In the genomic region with DNA sequence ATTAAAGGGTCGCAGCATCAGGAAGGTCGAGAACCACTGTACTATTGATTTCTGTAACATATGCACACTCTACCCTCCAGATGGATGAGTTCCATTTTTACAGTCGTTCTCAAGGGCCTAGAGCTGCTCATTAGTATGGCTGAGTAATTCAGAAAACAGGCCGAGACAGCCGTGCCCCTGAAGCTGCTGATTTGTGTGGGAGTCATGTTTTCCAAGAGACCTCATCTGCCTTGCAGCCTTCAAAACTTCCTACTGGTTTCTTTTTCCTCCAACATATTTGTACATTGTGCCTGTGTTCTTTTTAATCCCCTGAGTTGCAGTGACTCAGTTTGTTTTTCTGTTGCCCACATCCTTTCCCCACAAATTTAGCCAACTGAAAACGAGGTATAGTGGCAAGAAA, we compare ENCODE assay signal across 19 mouse cellular contexts.
A peak's percentile ranks its signal among the peaks of the same experiment; 100 is the strongest.
DNase-seq lines count a peak whose midpoint lies in the region; ATAC-seq and TF ChIP-seq lines count a peak whose summit lies in the region.
"Had no signal": no experiment of that assay in that cellular context is flagged by ENCODE, and none has a peak within 500 bp of the region (broad histone marks: within the 10 kb centered on the region; RNA-seq: fewer than 3 reads in every experiment).

No protein-coding gene starts in this region.

- TF ChIP-seq CTCF in hindbrain, postnatal 0 days (IDR thresholded peaks at IDR 0.05; ENCODE audit: low read depth) = no peak
- TF ChIP-seq CTCF in cerebellum, adult 2 months (IDR thresholded peaks at IDR 0.05; ENCODE audit: borderline replicate concordance, insufficient read depth, low read depth, low read length) = no peak

- H3K4me1 ChIP-seq in embryonic facial prominence, embryonic 15.5 days = peaks cover 23% of the 10 kb centered on the region
- peaks cover 21% of the 10 kb centered on the region for H3K4me1 ChIP-seq in embryonic facial prominence, embryonic 10.5 days
- no peaks in the 10 kb centered on the region for H3K4me1 ChIP-seq in hindbrain, postnatal 0 days (ENCODE audit: insufficient read depth, low read length)
- peaks cover 3% of the 10 kb centered on the region; the same call in 1 of the 2 replicates for H3K4me1 ChIP-seq in hindbrain, embryonic 11.5 days (replicated peaks; ENCODE audit: control insufficient read depth, insufficient read depth, low read length)
- H3K4me1 ChIP-seq in cerebellum, adult 2 months (ENCODE audit: control insufficient read depth, insufficient read depth, low read length) = no peaks in the 10 kb centered on the region

- TF ChIP-seq POLR2A in cerebellum, adult 2 months (IDR thresholded peaks at IDR 0.05; ENCODE audit: borderline replicate concordance, insufficient read depth, low read length) = no peak

- no peaks in the 10 kb centered on the region for H3K9me3 ChIP-seq in embryonic facial prominence, embryonic 15.5 days (replicated peaks)
- H3K9me3 ChIP-seq in embryonic facial prominence, embryonic 10.5 days = no peaks in the 10 kb centered on the region
- no peaks in the 10 kb centered on the region for H3K9me3 ChIP-seq in hindbrain, postnatal 0 days (ENCODE audit: low read length)
- H3K9me3 ChIP-seq in hindbrain, embryonic 11.5 days (ENCODE audit: control insufficient read depth, low read length) = no peaks in the 10 kb centered on the region
- H3K9me3 ChIP-seq: embryonic facial prominence, embryonic 12.5 days; limb, embryonic 13.5 days; neural tube, embryonic 13.5 days had no signal

- no peak for ATAC-seq in embryonic facial prominence, embryonic 15.5 days (ENCODE audit: insufficient number of reproducible peaks, low FRiP score, low TSS enrichment, low read depth)
- no peak for ATAC-seq in hindbrain, postnatal 0 days
- no peak for ATAC-seq in hindbrain, embryonic 11.5 days (ENCODE audit: low FRiP score)
- ATAC-seq: activated CD4-positive, CD25-positive, alpha-beta regulatory T cell, adult 4 months; forebrain, embryonic 16.5 days; inflammation-experienced regulatory T-cells, adult 6 months had no signal

- H3K36me3 ChIP-seq in embryonic facial prominence, embryonic 15.5 days = no peaks in the 10 kb centered on the region
- no peaks in the 10 kb centered on the region for H3K36me3 ChIP-seq in embryonic facial prominence, embryonic 10.5 days (replicated peaks)
- H3K36me3 ChIP-seq in hindbrain, postnatal 0 days (ENCODE audit: insufficient read depth, low read length) = no peaks in the 10 kb centered on the region
- no peaks in the 10 kb centered on the region for H3K36me3 ChIP-seq in hindbrain, embryonic 11.5 days (ENCODE audit: control insufficient read depth, insufficient read depth, low read length)
- H3K36me3 ChIP-seq: embryonic facial prominence, embryonic 12.5 days; limb, embryonic 13.5 days; neural tube, embryonic 13.5 days had no signal

- H3K9ac ChIP-seq in embryonic facial prominence, embryonic 15.5 days = no peak overlapping the region
- no peak overlapping the region for H3K9ac ChIP-seq in hindbrain, postnatal 0 days (replicated peaks; ENCODE audit: low read length)
- H3K9ac ChIP-seq in hindbrain, embryonic 11.5 days (ENCODE audit: low read depth, low read length) = no peak overlapping the region
- H3K9ac ChIP-seq: embryonic facial prominence, embryonic 12.5 days; limb, embryonic 13.5 days; neural tube, embryonic 13.5 days had no signal

- DNase-seq in embryonic facial prominence, embryonic 10.5 days (ENCODE audit: low spot score) = no peak
- DNase-seq in hindbrain, postnatal 0 days (ENCODE audit: low spot score) = peak; percentile 5
- DNase-seq in hindbrain, embryonic 11.5 days (ENCODE audit: low spot score) = no peak
- DNase-seq in right cerebral cortex, adult 2 months (ENCODE audit: low spot score in 2 of 2) = peak; percentile 33 to 38
- DNase-seq in right cerebral cortex, postnatal 36 days (ENCODE audit: low spot score in 2 of 2) = no peak
- no peak for DNase-seq in lung, postnatal 25 days (ENCODE audit: low spot score)
- no peak for DNase-seq in cerebellum, adult 2 months
- DNase-seq: cerebellum, postnatal 36 days; heart, postnatal 4 days; kidney, postnatal 14 days; lung, adult 18-20 months; midbrain, embryonic 14.5 days had no signal

- no peak overlapping the region for H3K4me3 ChIP-seq in embryonic facial prominence, embryonic 15.5 days (replicated peaks)
- H3K4me3 ChIP-seq in embryonic facial prominence, embryonic 10.5 days = no peak overlapping the region
- H3K4me3 ChIP-seq in hindbrain, postnatal 0 days (ENCODE audit: low read length) = no peak overlapping the region
- no peak overlapping the region for H3K4me3 ChIP-seq in hindbrain, embryonic 11.5 days (ENCODE audit: low read depth, low read length)
- H3K4me3 ChIP-seq in cerebellum, adult 2 months (replicated peaks; ENCODE audit: insufficient read depth, low read depth, low read length) = no peak overlapping the region
- H3K4me3 ChIP-seq: embryonic facial prominence, embryonic 12.5 days; limb, embryonic 13.5 days; neural tube, embryonic 13.5 days had no signal

- WGBS in embryonic facial prominence, embryonic 15.5 days = 34% methylated on average over 6 of the region's 6 CpGs
- 69% methylated on average over 6 of the region's 6 CpGs for WGBS in embryonic facial prominence, embryonic 10.5 days
- WGBS in hindbrain, postnatal 0 days = 21% methylated on average over 5 of the region's 6 CpGs
- 58% methylated on average over 6 of the region's 6 CpGs for WGBS in hindbrain, embryonic 11.5 days
- 29% methylated on average over 6 of the region's 6 CpGs for WGBS in cerebellum, adult 2 months

- H3K27ac ChIP-seq in embryonic facial prominence, embryonic 15.5 days (replicated peaks) = 0 out of 2 replicates have a peak overlapping the region, but pooled peaks have one; percentile 17
- no peak overlapping the region for H3K27ac ChIP-seq in embryonic facial prominence, embryonic 10.5 days (replicated peaks)
- no peak overlapping the region for H3K27ac ChIP-seq in hindbrain, postnatal 0 days
- H3K27ac ChIP-seq in hindbrain, embryonic 11.5 days (ENCODE audit: low read depth, low read length) = no peak overlapping the region
- H3K27ac ChIP-seq in cerebellum, adult 2 months (ENCODE audit: insufficient read depth, low read length) = no peak overlapping the region
- H3K27ac ChIP-seq: embryonic facial prominence, embryonic 12.5 days; limb, embryonic 13.5 days; neural tube, embryonic 13.5 days had no signal

- H3K27me3 ChIP-seq in embryonic facial prominence, embryonic 15.5 days = no peaks in the 10 kb centered on the region
- no peaks in the 10 kb centered on the region for H3K27me3 ChIP-seq in embryonic facial prominence, embryonic 10.5 days (replicated peaks; ENCODE audit: low read depth, poor library complexity, severe bottlenecking)
- no peaks in the 10 kb centered on the region for H3K27me3 ChIP-seq in hindbrain, postnatal 0 days (ENCODE audit: insufficient read depth, low read length)
- no peaks in the 10 kb centered on the region for H3K27me3 ChIP-seq in hindbrain, embryonic 11.5 days (ENCODE audit: control insufficient read depth, insufficient read depth, low read length)
- H3K27me3 ChIP-seq in cerebellum, adult 2 months (ENCODE audit: control insufficient read depth, insufficient read depth, low read length) = no peaks in the 10 kb centered on the region
- H3K27me3 ChIP-seq: embryonic facial prominence, embryonic 12.5 days; limb, embryonic 13.5 days; neural tube, embryonic 13.5 days had no signal

- no peak overlapping the region for H3K4me2 ChIP-seq in embryonic facial prominence, embryonic 15.5 days (replicated peaks)
- H3K4me2 ChIP-seq in hindbrain, postnatal 0 days (ENCODE audit: low read depth, low read length) = no peak overlapping the region
- no peak overlapping the region for H3K4me2 ChIP-seq in hindbrain, embryonic 11.5 days (replicated peaks; ENCODE audit: low read depth, low read length)
- H3K4me2 ChIP-seq: embryonic facial prominence, embryonic 12.5 days; limb, embryonic 13.5 days; neural tube, embryonic 13.5 days had no signal

Comparison
In these comparisons a context has a peak if more than half of its experiments do, and no peak if none do; other contexts are left out.
1. DNase-seq: peak in hindbrain, postnatal 0 days (single experiment) and right cerebral cortex, adult 2 months (2 of 2); none in embryonic facial prominence, embryonic 10.5 days (single experiment), hindbrain, embryonic 11.5 days (single experiment), right cerebral cortex, postnatal 36 days (0 of 2), lung, postnatal 25 days (single experiment) and cerebellum, adult 2 months (0 of 2).